Mouse (Mus musculus) hindlimb bud, embryonic 11.5 days (tissue): ENCODE results near the gene Nin.

Source experiments
- DNase-seq: peaks from one replicate; pipeline ENCODE4 v3.0.0-alpha.2; 2012; ENCODE audit warnings: low read depth, low spot score; ENCODE audit errors: extremely low spot score

The Nin gene

GRCm38 (mm10) chr12:70023580-70023979 lies 89.9 kb downstream of the Nin start:
- DNase-seq, result no peak

- no peak for DNase-seq
Observed at GRCm38 (mm10) chr12:70018153-70018552, 95.4 kb downstream of the Nin start.

GRCm38 (mm10) chr12:70015936-70016335 lies 97.6 kb downstream of the Nin start:
- DNase-seq, result no peak

GRCm38 (mm10) chr12:70011681-70012080 lies 101.8 kb downstream of the Nin start:
- no peak for DNase-seq

- DNase-seq, result no peak
Observed at GRCm38 (mm10) chr12:70010356-70010755, 103.2 kb downstream of the Nin start.

GRCm38 (mm10) chr12:70005103-70005502 lies 108.4 kb downstream of the Nin start:
- no peak for DNase-seq

GRCm38 (mm10) chr12:69998186-69998983 lies 115.1 kb downstream of the Nin start:
- no peak for DNase-seq

GRCm38 (mm10) chr12:69995382-69995781 lies 118.1 kb downstream of the Nin start:
- no peak for DNase-seq

GRCm38 (mm10) chr12:69986786-69987497 lies 126.6 kb downstream of the Nin start, which contains the start of gene Sav1:
Gene Sav1 (minus strand): TSS chr12:69987002.
- DNase-seq, result no peak

- DNase-seq, result no peak
Observed at GRCm38 (mm10) chr12:69986241-69986762, 127.2 kb downstream of the Nin start.

- DNase-seq, result no peak
Observed at GRCm38 (mm10) chr12:69985546-69985945, 128.0 kb downstream of the Nin start.

GRCm38 (mm10) chr12:69982874-69983273 lies 130.6 kb downstream of the Nin start:
- no peak for DNase-seq

- DNase-seq, result no peak
Observed at GRCm38 (mm10) chr12:69977376-69977998, 136.0 kb downstream of the Nin start.

GRCm38 (mm10) chr12:69976688-69977087 lies 136.8 kb downstream of the Nin start:
- no peak for DNase-seq

GRCm38 (mm10) chr12:69973666-69974065 lies 139.9 kb downstream of the Nin start:
- DNase-seq, result no peak

- DNase-seq, result no peak
Observed at GRCm38 (mm10) chr12:69968154-69968553, 145.4 kb downstream of the Nin start.

- no peak for DNase-seq
Observed at GRCm38 (mm10) chr12:69967112-69967511, 146.4 kb downstream of the Nin start.

- DNase-seq, result no peak
Observed at GRCm38 (mm10) chr12:69966071-69966470, 147.4 kb downstream of the Nin start.

GRCm38 (mm10) chr12:69965644-69966043 lies 147.9 kb downstream of the Nin start:
- no peak for DNase-seq

GRCm38 (mm10) chr12:69963141-69963540 lies 150.4 kb downstream of the Nin start:
- no peak for DNase-seq

GRCm38 (mm10) chr12:69962468-69962867 lies 151.0 kb downstream of the Nin start:
- no peak for DNase-seq
